Mouse (Mus musculus) monocyte, adult 2 months (primary cell): Measurements from ENCODE around the gene Sars2.

Experiments used
- DNase-seq, 2 experiments: peaks; one replicate each; pipeline ENCODE4 v3.0.0; 2022; ENCODE audit warnings: low spot score in 2 of 2, low read depth in 1 of 2

The Sars2 gene

GRCm38 (mm10) chr7:28726600-28726999 lies 15.2 kb upstream of the Sars2 start:
- peak; percentile 17 to 39 for DNase-seq

GRCm38 (mm10) chr7:28727649-28728340 lies 14.0 kb upstream of the Sars2 start:
- no peak for DNase-seq

- DNase-seq = peak in 1 of 2 experiments; percentile 50
Observed at GRCm38 (mm10) chr7:28732341-28733142, 9.2 kb upstream of the Sars2 start.

GRCm38 (mm10) chr7:28733211-28733610 lies 8.6 kb upstream of the Sars2 start:
- no peak for DNase-seq

GRCm38 (mm10) chr7:28735701-28736100 lies 6.1 kb upstream of the Sars2 start:
- no peak for DNase-seq

GRCm38 (mm10) chr7:28739829-28740228 lies 2.0 kb upstream of the Sars2 start:
- no peak for DNase-seq

- DNase-seq = no peak
Observed at GRCm38 (mm10) chr7:28740949-28741348, 843 bp upstream of the Sars2 start.

GRCm38 (mm10) chr7:28741368-28741708 lies 454 bp upstream of the Sars2 start:
- no peak for DNase-seq

- DNase-seq = no peak
Observed at GRCm38 (mm10) chr7:28749935-28750334, 8.1 kb downstream of the Sars2 start.

- no peak for DNase-seq
Observed at GRCm38 (mm10) chr7:28756079-28756478, 14.3 kb downstream of the Sars2 start, which contains the start of gene Ccer2. Gene Ccer2, plus strand, starts transcription at chr7:28756174.

- no peak for DNase-seq
Observed at GRCm38 (mm10) chr7:28758623-28759022, 16.8 kb downstream of the Sars2 start.

GRCm38 (mm10) chr7:28761907-28762306 lies 20.1 kb downstream of the Sars2 start:
- DNase-seq = no peak

- peak in 1 of 2 experiments; percentile 62 for DNase-seq
Observed at GRCm38 (mm10) chr7:28765211-28765610, 23.4 kb downstream of the Sars2 start.

GRCm38 (mm10) chr7:28766173-28766879 lies 24.5 kb downstream of the Sars2 start, which contains the start of gene Sirt2:
Gene Sirt2, plus strand, starts transcription at chr7:28766735.
- peak; percentile 97 to 98 for DNase-seq

GRCm38 (mm10) chr7:28766910-28767309 lies 25.1 kb downstream of the Sars2 start:
- no peak for DNase-seq

GRCm38 (mm10) chr7:28767462-28767965 lies 25.7 kb downstream of the Sars2 start, which contains the start of gene Nfkbib:
Gene Nfkbib, minus strand, starts transcription at chr7:28767512.
- DNase-seq = no peak

GRCm38 (mm10) chr7:28769414-28769958 lies 27.7 kb downstream of the Sars2 start:
- DNase-seq = no peak

GRCm38 (mm10) chr7:28770309-28770708 lies 28.5 kb downstream of the Sars2 start:
- no peak for DNase-seq

- no peak for DNase-seq
Observed at GRCm38 (mm10) chr7:28771867-28772266, 30.1 kb downstream of the Sars2 start.

GRCm38 (mm10) chr7:28773163-28773562 lies 31.4 kb downstream of the Sars2 start:
- DNase-seq = no peak

- DNase-seq = no peak
Observed at GRCm38 (mm10) chr7:28774164-28774563, 32.4 kb downstream of the Sars2 start.
